Mouse (Mus musculus): ENCODE measurements at regions not wholly inside any gene's neighbourhood (a gene's known extent, or its start where the extent isn't known, plus 50 kb on each side); places are given as distances from the start of the nearest gene placed in this dataset.

DNA sequence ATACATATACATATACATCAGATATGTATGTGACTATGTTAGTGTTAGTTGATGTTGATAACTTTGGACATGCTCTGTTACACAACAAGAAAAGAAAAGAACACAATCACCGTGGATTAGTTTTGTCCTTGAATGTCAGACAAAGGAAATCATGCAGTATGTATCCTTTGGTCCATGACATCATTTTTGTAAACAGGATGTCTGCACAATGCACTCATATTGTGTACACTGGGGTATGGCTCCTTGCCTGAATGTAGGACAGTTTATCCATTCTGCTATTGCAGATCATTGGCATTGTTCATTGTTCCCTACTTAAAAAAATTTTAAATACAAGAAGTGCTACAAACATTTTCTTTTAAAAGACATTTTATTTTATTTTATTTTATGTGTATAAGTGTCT, 157.6 kb upstream of the Gdf10 start:
- no peak for ATAC-seq
- 73% methylated on average over 1 of the region's 1 CpGs for WGBS

DNA sequence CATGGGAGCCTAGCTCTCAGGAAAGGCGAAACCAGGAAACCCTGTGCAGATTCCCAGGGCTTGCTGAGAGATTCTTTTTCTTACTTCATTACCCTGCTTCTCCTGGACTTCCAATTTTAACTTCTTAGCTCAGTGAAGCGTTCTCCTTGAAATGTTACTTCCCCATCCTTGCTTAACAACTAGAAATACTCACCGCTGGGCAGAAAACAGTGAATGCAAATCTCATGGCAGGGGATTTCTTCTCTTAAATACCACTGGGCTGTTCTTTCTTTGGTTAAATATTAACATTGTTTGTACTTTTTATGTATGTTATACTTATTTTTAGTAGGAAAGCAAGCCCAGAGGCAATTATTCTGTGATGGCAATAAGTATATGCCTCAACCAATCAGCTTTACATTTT, 151.0 kb upstream of the Gdf10 start:
- Histone ChIP-seq H3K4me1 (replicated peaks; ENCODE audit: control insufficient read depth, insufficient read depth, low read length) (no peaks in the 10 kb centered on the region), H3K9me3 (ENCODE audit: control insufficient read depth, low read length) (no peaks in the 10 kb centered on the region), H3K4me2 (ENCODE audit: low read length) (no peak overlapping the region), H3K36me3 (ENCODE audit: control insufficient read depth, insufficient read depth) (no peaks in the 10 kb centered on the region), H3K27ac (ENCODE audit: low read length) (no peak overlapping the region), H3K27me3 (replicated peaks; ENCODE audit: control insufficient read depth, insufficient read depth, low read length) (no peaks in the 10 kb centered on the region), H3K9ac (replicated peaks; ENCODE audit: low read depth, low read length) (no peak overlapping the region), H3K4me3 (replicated peaks; ENCODE audit: low read length) (no peak overlapping the region)
- no peak for ATAC-seq
- WGBS, result 93% methylated on average over 3 of the region's 3 CpGs

More for the DNA sequence above, 157.6 kb upstream of the Gdf10 start:
- no peak overlapping the region for H3K27ac ChIP-seq (ENCODE audit: low read length)
- H3K4me1 ChIP-seq (replicated peaks; ENCODE audit: control insufficient read depth, insufficient read depth, low read length), result no peaks in the 10 kb centered on the region
- H3K36me3 ChIP-seq (ENCODE audit: control insufficient read depth, insufficient read depth), result no peaks in the 10 kb centered on the region
- no peak overlapping the region for H3K4me2 ChIP-seq (ENCODE audit: low read length)
- no peak overlapping the region for H3K4me3 ChIP-seq (replicated peaks; ENCODE audit: low read length)
- H3K27me3 ChIP-seq (replicated peaks; ENCODE audit: control insufficient read depth, insufficient read depth, low read length), result no peaks in the 10 kb centered on the region
- no peaks in the 10 kb centered on the region for H3K9me3 ChIP-seq (ENCODE audit: control insufficient read depth, low read length)
- H3K9ac ChIP-seq (replicated peaks; ENCODE audit: low read depth, low read length), result no peak overlapping the region

DNA sequence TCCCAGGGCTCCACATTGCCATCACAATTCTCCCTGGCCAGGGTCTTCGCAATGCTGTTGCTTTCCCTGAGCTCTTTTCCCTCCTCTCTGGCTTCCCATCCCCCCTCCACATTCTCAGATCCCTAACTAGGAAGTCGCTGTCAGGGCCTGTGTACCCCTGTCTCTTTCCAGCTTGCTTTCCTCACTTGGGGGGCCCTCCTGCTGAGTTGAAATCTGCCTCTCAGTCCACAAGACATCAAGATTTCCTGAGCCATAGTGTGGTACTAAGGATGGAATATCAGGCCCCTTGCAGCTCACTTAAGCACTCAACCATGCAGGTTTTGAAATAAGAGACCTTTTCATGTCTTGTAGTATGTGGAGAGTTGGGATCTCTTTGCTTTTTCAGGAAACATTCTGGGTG, 133.8 kb upstream of the Gdf10 start:
- Histone ChIP-seq H3K4me1 (replicated peaks; ENCODE audit: control insufficient read depth, insufficient read depth, low read length) (no peaks in the 10 kb centered on the region; the same call in 1 of the 2 replicates), H3K36me3 (ENCODE audit: control insufficient read depth, insufficient read depth) (no peaks in the 10 kb centered on the region), H3K4me3 (replicated peaks; ENCODE audit: low read length) (no peak overlapping the region), H3K4me2 (ENCODE audit: low read length) (no peak overlapping the region), H3K27me3 (replicated peaks; ENCODE audit: control insufficient read depth, insufficient read depth, low read length) (no peaks in the 10 kb centered on the region), H3K27ac (ENCODE audit: low read length) (no peak overlapping the region), H3K9ac (replicated peaks; ENCODE audit: low read depth, low read length) (no peak overlapping the region), H3K9me3 (ENCODE audit: control insufficient read depth, low read length) (no peaks in the 10 kb centered on the region)
- no peak for ATAC-seq
- WGBS, result 26% methylated on average over 2 of the region's 2 CpGs

DNA sequence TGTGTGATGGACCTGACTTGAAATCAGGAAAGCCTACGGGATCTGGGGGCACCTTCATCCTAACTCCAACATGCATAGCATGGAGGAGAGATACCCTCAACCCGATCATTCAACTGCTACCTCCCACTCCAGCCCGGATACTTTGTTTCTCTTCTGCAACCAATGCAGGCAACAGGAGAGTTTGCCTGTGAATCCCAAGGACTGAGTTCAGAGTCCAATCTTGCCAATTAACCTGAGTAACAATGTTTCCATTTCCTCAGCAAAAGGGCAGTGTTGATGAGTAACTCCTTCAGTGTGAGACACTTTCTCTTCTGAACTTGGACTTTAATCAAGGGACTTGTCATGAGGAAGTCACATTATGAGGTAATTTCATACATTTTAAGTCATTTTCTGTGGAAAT, 129.1 kb upstream of the Gdf10 start:
- Histone ChIP-seq H3K9ac (replicated peaks; ENCODE audit: low read depth, low read length) (no peak overlapping the region), H3K4me1 (replicated peaks; ENCODE audit: control insufficient read depth, insufficient read depth, low read length) (peaks cover 2% of the 10 kb centered on the region; the same call in 1 of the 2 replicates), H3K27me3 (replicated peaks; ENCODE audit: control insufficient read depth, insufficient read depth, low read length) (no peaks in the 10 kb centered on the region), H3K36me3 (ENCODE audit: control insufficient read depth, insufficient read depth) (no peaks in the 10 kb centered on the region), H3K9me3 (ENCODE audit: control insufficient read depth, low read length) (no peaks in the 10 kb centered on the region), H3K27ac (ENCODE audit: low read length) (no peak overlapping the region), H3K4me2 (ENCODE audit: low read length) (no peak overlapping the region), H3K4me3 (replicated peaks; ENCODE audit: low read length) (no peak overlapping the region)
- no peak for ATAC-seq
- 57% methylated on average over 3 of the region's 3 CpGs for WGBS

DNA sequence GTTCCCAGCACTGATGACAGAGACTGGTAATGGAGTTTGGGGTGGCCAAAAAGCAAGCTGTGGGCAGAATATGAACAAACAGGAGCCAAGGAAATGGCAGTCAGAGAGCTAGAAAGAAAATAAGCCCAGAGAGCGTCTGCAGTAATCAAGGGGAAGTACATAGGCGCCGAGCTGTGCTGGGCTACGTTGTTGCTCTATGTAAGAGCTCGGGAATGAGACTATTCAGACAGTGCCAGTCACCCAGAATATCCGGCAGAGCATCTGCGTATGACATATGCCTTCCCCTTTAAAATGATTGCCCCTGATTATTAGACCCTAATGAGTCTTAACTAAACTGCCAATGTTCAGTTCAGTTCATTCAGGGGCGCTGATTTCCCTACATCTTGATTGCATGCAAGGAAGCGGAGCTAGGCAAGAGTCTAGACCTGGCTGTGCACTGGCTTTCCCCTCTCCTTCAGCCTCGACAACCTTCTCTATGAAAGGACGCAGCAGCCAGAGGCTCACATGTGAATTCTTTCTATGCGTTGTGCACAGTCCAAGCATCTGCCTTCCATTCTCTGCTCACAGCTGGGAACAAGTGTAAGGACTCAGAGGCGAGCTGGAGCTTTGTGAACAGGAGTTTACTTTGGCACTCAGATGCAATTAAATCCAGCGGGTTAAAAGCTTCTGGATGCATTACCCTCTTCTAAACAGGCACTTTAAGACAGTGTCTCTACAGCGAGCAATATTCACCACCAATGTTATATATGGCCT, 125.7 kb upstream of the Gdf10 start:
- no peak overlapping the region for H3K27ac ChIP-seq (ENCODE audit: low read length)
- 35% methylated on average over 15 of the region's 15 CpGs for WGBS
- no peak overlapping the region for H3K4me3 ChIP-seq (replicated peaks; ENCODE audit: low read length)
- no peaks in the 10 kb centered on the region for H3K9me3 ChIP-seq (ENCODE audit: control insufficient read depth, low read length)
- no peaks in the 10 kb centered on the region for H3K27me3 ChIP-seq (replicated peaks; ENCODE audit: control insufficient read depth, insufficient read depth, low read length)
- no peak overlapping the region for H3K9ac ChIP-seq (replicated peaks; ENCODE audit: low read depth, low read length)
- ATAC-seq, result peak; percentile 86
- no peaks in the 10 kb centered on the region for H3K36me3 ChIP-seq (ENCODE audit: control insufficient read depth, insufficient read depth)
- H3K4me2 ChIP-seq (ENCODE audit: low read length), result no peak overlapping the region
- peaks cover 2% of the 10 kb centered on the region; the same call in 1 of the 2 replicates for H3K4me1 ChIP-seq (replicated peaks; ENCODE audit: control insufficient read depth, insufficient read depth, low read length)

DNA sequence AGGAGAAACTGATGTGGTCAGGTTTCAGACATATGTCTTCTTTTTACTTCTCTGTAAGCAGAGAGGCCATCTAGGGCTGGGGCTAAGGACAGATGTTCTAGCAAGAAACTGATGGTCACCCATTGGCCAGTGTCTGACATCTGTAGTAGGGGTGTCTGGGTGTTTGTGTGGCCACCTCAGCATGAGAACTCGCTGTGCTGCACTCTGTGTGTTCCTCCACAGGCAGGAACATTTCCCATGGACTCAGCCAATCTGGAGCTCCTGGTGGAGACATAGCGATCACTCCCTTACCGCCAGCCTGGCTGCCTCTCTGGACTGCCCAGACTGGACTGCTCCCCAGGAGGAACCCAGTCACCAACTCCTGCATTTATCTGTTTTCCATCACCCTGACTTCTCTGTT, 119.1 kb upstream of the Gdf10 start:
- Histone ChIP-seq H3K9me3 (ENCODE audit: control insufficient read depth, low read length) (no peaks in the 10 kb centered on the region), H3K27ac (ENCODE audit: low read length) (no peak overlapping the region), H3K4me1 (replicated peaks; ENCODE audit: control insufficient read depth, insufficient read depth, low read length) (no peaks in the 10 kb centered on the region; the same call in 1 of the 2 replicates), H3K36me3 (ENCODE audit: control insufficient read depth, insufficient read depth) (no peaks in the 10 kb centered on the region), H3K4me3 (replicated peaks; ENCODE audit: low read length) (no peak overlapping the region), H3K9ac (replicated peaks; ENCODE audit: low read depth, low read length) (no peak overlapping the region), H3K4me2 (ENCODE audit: low read length) (no peak overlapping the region), H3K27me3 (replicated peaks; ENCODE audit: control insufficient read depth, insufficient read depth, low read length) (no peaks in the 10 kb centered on the region)
- 95% methylated on average over 3 of the region's 3 CpGs for WGBS
- ATAC-seq, result no peak

DNA sequence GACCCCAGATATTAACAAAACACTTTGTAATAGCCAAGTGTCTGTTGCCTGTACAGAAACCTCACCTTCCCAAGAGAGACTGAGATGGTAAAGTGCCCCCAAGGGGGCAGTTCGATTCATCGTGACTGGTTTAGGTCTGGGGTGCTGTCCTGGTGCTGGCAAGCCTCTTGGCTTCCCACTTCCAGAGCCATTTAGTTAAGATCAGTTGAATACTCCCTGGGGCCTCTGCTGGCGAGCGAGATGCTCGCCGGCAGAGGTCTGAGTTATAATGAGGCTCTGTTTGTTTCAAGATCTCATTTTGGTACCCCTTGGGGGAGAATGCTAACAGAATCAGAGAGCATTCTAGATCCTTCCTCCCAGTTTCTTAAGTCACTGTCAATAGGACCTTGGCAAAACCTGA, 118.7 kb upstream of the Gdf10 start:
- no peak for ATAC-seq
- 66% methylated on average over 6 of the region's 6 CpGs for WGBS

DNA sequence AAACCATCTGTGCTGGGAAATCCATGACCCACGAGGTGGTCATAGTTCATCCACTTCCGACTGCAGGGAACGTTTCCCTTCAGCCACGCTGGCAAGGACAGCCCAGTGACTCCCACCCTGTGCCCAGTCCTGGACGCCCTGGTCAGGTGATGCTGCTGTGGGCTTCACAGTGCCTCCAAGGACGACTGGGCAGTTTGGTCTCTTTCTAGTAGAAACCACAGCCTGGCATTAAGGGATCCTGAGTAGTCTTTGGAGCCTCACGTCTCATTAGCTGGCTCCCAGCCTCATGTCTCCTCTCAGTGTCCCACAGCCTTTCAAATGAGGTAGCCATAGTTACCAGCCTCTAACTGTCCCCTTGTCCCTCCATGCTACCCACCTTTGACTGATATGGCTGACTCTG, 116.2 kb upstream of the Gdf10 start:
- Histone ChIP-seq H3K4me2 (ENCODE audit: low read length) (no peak overlapping the region), H3K4me1 (replicated peaks; ENCODE audit: control insufficient read depth, insufficient read depth, low read length) (no peaks in the 10 kb centered on the region; the same call in 1 of the 2 replicates), H3K4me3 (replicated peaks; ENCODE audit: low read length) (no peak overlapping the region), H3K9ac (replicated peaks; ENCODE audit: low read depth, low read length) (no peak overlapping the region), H3K36me3 (ENCODE audit: control insufficient read depth, insufficient read depth) (no peaks in the 10 kb centered on the region), H3K27me3 (replicated peaks; ENCODE audit: control insufficient read depth, insufficient read depth, low read length) (no peaks in the 10 kb centered on the region), H3K27ac (ENCODE audit: low read length) (no peak overlapping the region), H3K9me3 (ENCODE audit: control insufficient read depth, low read length) (no peaks in the 10 kb centered on the region)
- ATAC-seq, result no peak
- WGBS, result 76% methylated on average over 7 of the region's 7 CpGs

More for the DNA sequence above, 118.7 kb upstream of the Gdf10 start:
- H3K9me3 ChIP-seq (ENCODE audit: control insufficient read depth, low read length), result no peaks in the 10 kb centered on the region
- no peaks in the 10 kb centered on the region; the same call in 1 of the 2 replicates for H3K4me1 ChIP-seq (replicated peaks; ENCODE audit: control insufficient read depth, insufficient read depth, low read length)
- H3K4me3 ChIP-seq (replicated peaks; ENCODE audit: low read length), result no peak overlapping the region
- no peak overlapping the region for H3K27ac ChIP-seq (ENCODE audit: low read length)
- no peak overlapping the region for H3K9ac ChIP-seq (replicated peaks; ENCODE audit: low read depth, low read length)
- H3K27me3 ChIP-seq (replicated peaks; ENCODE audit: control insufficient read depth, insufficient read depth, low read length), result no peaks in the 10 kb centered on the region
- no peak overlapping the region for H3K4me2 ChIP-seq (ENCODE audit: low read length)
- H3K36me3 ChIP-seq (ENCODE audit: control insufficient read depth, insufficient read depth), result no peaks in the 10 kb centered on the region

DNA sequence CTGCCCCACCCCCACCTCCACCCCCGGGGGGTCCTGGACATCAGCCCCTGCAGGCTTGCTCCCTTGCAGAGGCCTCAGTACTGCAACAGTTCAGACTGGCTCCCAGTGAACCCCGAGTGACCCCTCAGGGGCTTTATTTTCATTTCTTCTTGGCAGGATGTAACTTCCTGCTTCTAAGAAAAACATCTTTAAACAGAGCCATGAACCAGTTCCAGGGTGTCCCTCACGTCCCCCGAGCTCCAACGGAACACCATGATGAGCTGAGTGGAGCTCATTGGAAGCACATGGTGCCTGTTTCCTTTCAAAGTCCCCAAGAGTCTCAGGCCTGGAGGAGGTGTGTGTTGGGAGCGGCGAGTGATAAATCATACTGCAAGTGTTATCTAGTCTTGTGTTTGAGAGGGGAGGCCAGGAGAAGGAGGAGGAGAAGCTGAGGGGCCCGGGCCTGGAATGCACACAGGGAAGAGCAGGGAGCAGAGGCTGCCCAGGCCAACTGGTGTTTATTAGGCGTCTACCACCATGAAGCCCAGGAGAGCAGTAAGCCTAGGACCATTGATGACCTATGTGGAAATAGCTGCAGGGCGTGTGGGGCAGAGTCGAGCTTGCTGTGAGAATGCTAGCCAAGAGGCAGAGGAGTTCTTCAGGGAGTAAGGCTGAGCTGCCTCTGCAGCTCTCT, 114.7 kb upstream of the Gdf10 start:
- 77% methylated on average over 11 of the region's 11 CpGs for WGBS
- no peak for ATAC-seq
- Histone ChIP-seq H3K27ac (ENCODE audit: low read length) (no peak overlapping the region), H3K4me2 (ENCODE audit: low read length) (no peak overlapping the region), H3K9me3 (ENCODE audit: control insufficient read depth, low read length) (no peaks in the 10 kb centered on the region), H3K4me3 (replicated peaks; ENCODE audit: low read length) (no peak overlapping the region), H3K4me1 (replicated peaks; ENCODE audit: control insufficient read depth, insufficient read depth, low read length) (no peaks in the 10 kb centered on the region; the same call in 1 of the 2 replicates), H3K9ac (replicated peaks; ENCODE audit: low read depth, low read length) (no peak overlapping the region), H3K36me3 (ENCODE audit: control insufficient read depth, insufficient read depth) (no peaks in the 10 kb centered on the region), H3K27me3 (replicated peaks; ENCODE audit: control insufficient read depth, insufficient read depth, low read length) (no peaks in the 10 kb centered on the region)

All from forebrain, embryonic 16.5 days (tissue).